ENCODE assay signal across 9 mouse cellular contexts in the genomic region with DNA sequence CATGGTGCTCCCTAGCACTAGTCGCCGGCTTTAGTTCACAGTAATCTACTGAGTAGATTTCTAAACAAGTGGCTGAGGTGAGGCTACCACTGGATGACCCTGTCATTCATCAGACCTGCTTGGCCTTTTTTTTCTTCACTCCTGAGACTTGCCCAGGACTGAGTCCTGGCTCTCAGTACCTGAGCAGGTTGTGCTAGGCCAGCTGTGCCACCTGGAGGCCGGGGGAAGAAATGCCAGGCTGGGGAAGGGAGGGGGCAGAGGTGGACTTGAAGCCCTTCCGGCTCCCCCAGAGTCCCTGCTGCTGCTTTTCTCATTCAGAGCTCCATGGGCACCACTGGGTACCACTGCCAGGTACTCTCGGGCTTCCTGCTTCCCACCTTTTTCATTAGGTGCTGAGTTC.
A peak's percentile ranks its signal among the peaks of the same experiment; 100 is the strongest.
DNase-seq lines count a peak whose midpoint lies in the region; ATAC-seq and TF ChIP-seq lines count a peak whose summit lies in the region.
"Had no signal": no experiment of that assay in that cellular context is flagged by ENCODE, and none has a peak within 500 bp of the region (broad histone marks: within the 10 kb centered on the region; RNA-seq: fewer than 3 reads in every experiment).

No protein-coding gene starts in this region.

- no peak overlapping the region for H3K27ac ChIP-seq in midbrain, postnatal 0 days (ENCODE audit: low read depth, low read length)
- no peak overlapping the region for H3K27ac ChIP-seq in midbrain, embryonic 16.5 days (ENCODE audit: low read length)
- H3K27ac ChIP-seq: liver, embryonic 13.5 days had no signal

- H3K36me3 ChIP-seq in midbrain, postnatal 0 days (ENCODE audit: insufficient read depth, low read length), result no peaks in the 10 kb centered on the region
- no peaks in the 10 kb centered on the region for H3K36me3 ChIP-seq in midbrain, embryonic 16.5 days (ENCODE audit: control insufficient read depth, insufficient read depth, low read length)
- H3K36me3 ChIP-seq: liver, embryonic 13.5 days had no signal

- H3K4me1 ChIP-seq in midbrain, postnatal 0 days (ENCODE audit: insufficient read depth, low read length), result 0 out of 2 replicates have a peak, but pooled peaks cover under 1% of the 10 kb centered on the region
- H3K4me1 ChIP-seq in midbrain, embryonic 16.5 days (ENCODE audit: control insufficient read depth, insufficient read depth, low read length), result peaks cover 4% of the 10 kb centered on the region; the same call in 1 of the 2 replicates

- 65% methylated on average over 5 of the region's 5 CpGs for WGBS in midbrain, postnatal 0 days
- 67% methylated on average over 5 of the region's 5 CpGs for WGBS in midbrain, embryonic 16.5 days

- peak; percentile 34; the same call in 1 of the 2 replicates for TF ChIP-seq CTCF in midbrain, postnatal 0 days (IDR thresholded peaks at IDR 0.05)

- H3K4me3 ChIP-seq in midbrain, postnatal 0 days (ENCODE audit: low read depth, low read length), result no peak overlapping the region
- no peak overlapping the region for H3K4me3 ChIP-seq in midbrain, embryonic 16.5 days (ENCODE audit: low read depth, low read length)
- H3K4me3 ChIP-seq: liver, embryonic 13.5 days had no signal

- H3K27me3 ChIP-seq in midbrain, postnatal 0 days (ENCODE audit: insufficient read depth, low read length), result no peaks in the 10 kb centered on the region
- peaks cover 3% of the 10 kb centered on the region; the same call in 1 of the 2 replicates for H3K27me3 ChIP-seq in midbrain, embryonic 16.5 days (ENCODE audit: control insufficient read depth, insufficient read depth, low read depth, low read length)

- H3K9ac ChIP-seq in midbrain, postnatal 0 days (replicated peaks; ENCODE audit: low read length, poor library complexity, severe bottlenecking), result no peak overlapping the region
- no peak overlapping the region for H3K9ac ChIP-seq in midbrain, embryonic 16.5 days (ENCODE audit: low read depth, low read length)
- H3K9ac ChIP-seq: liver, embryonic 13.5 days had no signal

- H3K4me2 ChIP-seq in midbrain, postnatal 0 days (ENCODE audit: low read depth, low read length, poor library complexity, severe bottlenecking), result no peak overlapping the region
- H3K4me2 ChIP-seq in midbrain, embryonic 16.5 days (ENCODE audit: low read length), result no peak overlapping the region
- H3K4me2 ChIP-seq: liver, embryonic 13.5 days had no signal

- H3K9me3 ChIP-seq in midbrain, postnatal 0 days (ENCODE audit: low read length), result no peaks in the 10 kb centered on the region
- no peaks in the 10 kb centered on the region for H3K9me3 ChIP-seq in midbrain, embryonic 16.5 days (replicated peaks; ENCODE audit: control insufficient read depth, low read length, poor library complexity, severe bottlenecking)
- H3K9me3 ChIP-seq: liver, embryonic 13.5 days had no signal

- intact Hi-C loops in gastrocnemius, postnatal 14 days (cut with DNase I; ENCODE audit: low total_unique reads), result no loop called here
- intact Hi-C loops in gastrocnemius, postnatal 36 days (cut with DNase I), result loop anchor here (1.0 to 5.0 kb wide), 2 partner anchors 94 to 117 kb away; no protein-coding TSS in a partner anchor

- DNase-seq in gastrocnemius, postnatal 14 days, result peak; percentile 17
- no peak for DNase-seq in gastrocnemius, postnatal 36 days
- no peak for DNase-seq in midbrain, postnatal 0 days (ENCODE audit: low spot score)
- peak; percentile 55 to 69 for DNase-seq in kidney, postnatal 36 days
- peak; percentile 65 to 70 for DNase-seq in thymus, postnatal 36 days
- DNase-seq in cerebellum, adult 18-20 months, result no peak
- DNase-seq in urinary bladder, adult 2 months (ENCODE audit: low spot score), result no peak
- DNase-seq: liver, embryonic 13.5 days had no signal

- ATAC-seq in midbrain, postnatal 0 days (ENCODE audit: low FRiP score), result no peak
- no peak for ATAC-seq in midbrain, embryonic 16.5 days

Comparison
In these comparisons a context has a peak if more than half of its experiments do, and no peak if none do; other contexts are left out.
1. DNase-seq: peak in gastrocnemius, postnatal 14 days (single experiment), kidney, postnatal 36 days (2 of 2) and thymus, postnatal 36 days (2 of 2); none in gastrocnemius, postnatal 36 days (0 of 2), midbrain, postnatal 0 days (single experiment), cerebellum, adult 18-20 months (0 of 2) and urinary bladder, adult 2 months (single experiment).